Mouse (Mus musculus): Measurements from ENCODE around the gene Sorbs1.

Gene Sorbs1

DNA sequence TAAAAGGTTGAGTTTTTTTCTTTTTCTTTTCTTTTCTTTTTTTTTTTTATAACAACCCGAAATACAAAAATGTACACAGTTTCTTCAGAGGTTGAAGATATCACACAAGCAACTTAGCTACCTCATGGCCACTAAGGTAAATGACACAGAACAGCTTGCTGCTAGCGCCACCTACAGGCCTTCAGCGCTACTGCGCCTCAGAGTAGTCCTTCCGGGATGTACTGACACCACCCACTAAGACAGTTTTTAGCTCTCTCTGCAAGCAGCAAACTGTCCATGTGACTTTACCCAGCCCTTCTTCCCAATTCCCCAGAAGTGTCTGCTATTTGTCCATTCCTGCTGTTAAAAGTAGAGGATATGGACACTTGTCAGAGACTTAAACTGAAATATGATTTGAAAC lies 167.9 kb downstream of the Sorbs1 start:
- peak; percentile 59 for DNase-seq (ENCODE audit: low spot score)

DNA sequence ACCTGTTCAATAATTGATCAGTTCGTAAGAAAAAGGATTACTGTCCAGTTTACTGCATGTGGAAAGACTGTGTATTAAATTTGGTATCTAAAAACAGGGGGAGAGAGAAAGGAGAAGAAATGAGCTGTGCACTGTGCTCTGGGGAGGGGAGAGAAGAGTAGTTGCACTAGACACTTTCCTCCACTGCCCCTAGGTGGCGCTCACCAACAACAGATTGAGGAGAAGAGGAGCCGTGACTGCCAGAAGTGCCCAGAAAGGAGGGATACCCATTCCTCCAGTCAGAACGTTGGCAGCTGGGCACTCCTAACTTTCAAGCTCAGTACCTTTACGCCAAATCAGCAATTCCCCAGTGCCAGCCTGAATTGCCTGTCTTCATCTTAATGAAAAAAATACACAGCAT lies 170.6 kb downstream of the Sorbs1 start:
- DNase-seq (ENCODE audit: low spot score), result peak; percentile 85

DNA sequence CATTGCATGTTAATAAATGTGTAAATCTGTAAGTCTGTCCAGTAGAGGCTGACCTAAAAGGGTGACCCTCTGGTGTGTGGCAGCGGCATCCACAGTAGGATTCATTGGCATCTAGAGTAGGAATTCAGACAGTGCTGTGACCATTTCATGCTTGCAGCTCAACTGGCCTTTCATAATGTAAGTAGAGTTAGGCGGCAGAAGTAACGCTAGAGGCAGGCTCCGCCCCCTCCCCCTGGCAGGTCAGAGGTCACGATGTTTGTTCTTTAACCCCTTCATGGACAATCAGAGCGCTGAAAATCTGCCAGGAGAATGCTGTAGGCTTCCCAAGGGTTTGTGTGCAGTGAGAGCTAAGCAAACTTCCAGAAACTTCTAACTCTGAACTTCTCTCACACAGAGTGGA lies 172.4 kb downstream of the Sorbs1 start:
- DNase-seq (ENCODE audit: low spot score), result no peak

DNA sequence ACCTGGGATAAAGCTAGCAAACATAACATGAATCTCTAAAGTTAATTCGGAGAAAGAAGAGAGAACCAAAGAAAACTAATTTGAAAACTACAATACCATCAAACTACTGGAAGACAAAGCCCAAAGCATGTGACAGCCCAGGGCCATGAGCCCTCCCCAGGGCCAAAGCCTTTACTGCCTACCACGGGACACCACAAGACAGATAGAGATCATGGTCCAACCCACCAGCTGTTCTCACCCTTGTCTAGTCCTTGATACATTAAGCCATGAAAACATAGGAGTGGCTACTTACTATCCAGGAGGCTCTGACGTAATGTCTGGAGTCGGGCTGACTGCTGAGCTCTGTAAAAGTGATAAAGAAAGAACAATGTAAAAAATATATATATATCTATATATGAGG lies 176.9 kb downstream of the Sorbs1 start:
- no peak for DNase-seq (ENCODE audit: low spot score)

DNA sequence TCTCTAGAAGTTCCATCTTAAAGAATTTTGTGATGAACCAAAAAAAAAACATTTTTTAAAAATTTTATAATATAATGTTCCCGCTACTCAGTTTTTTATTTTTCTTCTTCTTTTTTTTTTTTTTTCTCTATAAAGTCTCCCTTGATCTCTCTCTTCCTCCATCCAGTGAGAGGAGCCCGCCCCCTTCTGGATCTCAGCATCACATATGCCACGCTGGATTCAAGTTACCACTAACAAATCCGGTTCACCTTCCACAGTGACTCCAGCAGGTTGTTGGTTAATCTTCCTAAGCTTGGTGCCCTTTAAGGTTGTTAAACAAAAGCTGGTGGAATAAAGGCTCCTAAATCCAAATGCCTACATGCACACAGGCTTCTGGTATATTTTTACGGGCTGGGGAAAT lies 179.7 kb downstream of the Sorbs1 start:
- peak; percentile 51 for DNase-seq (ENCODE audit: low spot score)

DNA sequence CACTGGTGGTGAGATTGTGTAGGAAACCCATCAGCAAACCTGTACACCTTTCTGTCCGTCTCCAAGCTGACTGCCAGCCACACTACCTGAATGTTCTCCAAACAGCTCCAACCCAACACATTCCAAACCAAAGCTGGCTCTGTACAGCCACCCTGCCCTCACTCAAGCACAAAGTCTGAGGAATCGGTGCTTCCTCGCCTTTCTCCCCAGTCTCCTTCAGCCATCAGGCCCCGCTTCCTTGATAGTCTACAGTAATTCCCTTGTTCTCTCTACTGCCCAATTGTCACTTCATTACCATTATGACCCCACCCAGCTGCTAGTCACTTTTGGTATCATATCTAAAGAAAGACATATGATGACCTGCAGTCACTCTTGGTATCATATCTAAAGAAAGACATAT lies 180.5 kb downstream of the Sorbs1 start:
- no peak for DNase-seq (ENCODE audit: low spot score)

DNA sequence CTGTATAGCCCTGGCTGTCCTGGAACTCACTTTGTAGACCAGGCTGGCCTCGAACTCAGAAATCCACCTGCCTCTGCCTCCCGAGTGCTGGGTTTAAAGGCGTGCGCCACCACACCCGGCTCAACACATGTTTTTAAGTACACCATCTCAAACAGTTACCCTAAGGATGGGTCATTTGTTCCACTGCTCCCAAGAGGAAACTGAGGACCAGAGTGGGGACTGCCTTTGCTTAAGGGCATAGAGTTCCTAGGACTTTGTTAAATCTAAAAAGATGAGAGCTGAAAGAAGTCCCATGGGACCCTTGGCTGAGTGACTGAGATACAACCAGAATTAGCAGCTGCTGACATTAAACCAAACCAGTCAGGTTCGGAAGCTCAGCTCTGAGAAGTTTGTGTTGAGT lies 181.3 kb downstream of the Sorbs1 start:
- DNase-seq (ENCODE audit: low spot score), result no peak

DNA sequence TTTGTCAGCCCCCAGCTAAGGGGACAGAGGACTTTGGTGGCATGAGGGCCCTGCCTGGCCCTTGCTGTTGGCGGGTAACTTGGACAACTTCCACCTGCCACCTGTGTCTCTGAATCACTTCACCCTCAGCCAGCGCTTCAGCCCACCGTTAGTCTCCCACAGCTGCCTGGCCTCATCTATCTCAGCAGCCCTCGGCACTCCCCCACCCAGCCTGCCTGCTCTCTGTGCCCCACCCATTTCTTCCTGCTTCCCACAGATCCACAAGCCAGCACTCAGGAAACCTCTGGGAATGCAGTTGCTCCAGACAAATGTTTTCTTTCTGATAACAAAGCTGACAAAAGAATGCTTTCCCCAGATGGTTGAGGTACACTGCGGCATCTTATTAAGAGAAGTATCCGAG lies 181.7 kb downstream of the Sorbs1 start:
- DNase-seq (ENCODE audit: low spot score), result no peak

DNA sequence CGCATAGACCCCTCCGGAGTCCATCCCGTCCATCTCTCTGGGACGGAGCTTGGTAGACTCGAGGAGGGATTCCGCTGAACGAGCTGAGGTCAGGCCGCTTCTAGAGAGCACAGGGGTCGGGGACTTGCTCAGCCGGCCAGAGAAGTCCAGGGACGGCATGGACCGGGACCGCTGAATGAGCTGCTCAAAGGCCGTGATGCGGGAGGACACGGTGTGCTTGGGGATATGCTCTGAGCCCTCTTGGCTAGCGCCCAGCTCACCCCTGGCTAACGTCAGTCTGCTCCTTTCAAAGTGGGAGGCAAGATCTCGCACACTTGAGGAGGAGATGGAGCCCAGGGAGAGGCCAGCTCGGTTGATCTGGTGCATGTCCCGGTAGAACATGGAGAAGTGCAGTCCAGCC lies 187.5 kb downstream of the Sorbs1 start:
- no peak for DNase-seq (ENCODE audit: low spot score)

DNA sequence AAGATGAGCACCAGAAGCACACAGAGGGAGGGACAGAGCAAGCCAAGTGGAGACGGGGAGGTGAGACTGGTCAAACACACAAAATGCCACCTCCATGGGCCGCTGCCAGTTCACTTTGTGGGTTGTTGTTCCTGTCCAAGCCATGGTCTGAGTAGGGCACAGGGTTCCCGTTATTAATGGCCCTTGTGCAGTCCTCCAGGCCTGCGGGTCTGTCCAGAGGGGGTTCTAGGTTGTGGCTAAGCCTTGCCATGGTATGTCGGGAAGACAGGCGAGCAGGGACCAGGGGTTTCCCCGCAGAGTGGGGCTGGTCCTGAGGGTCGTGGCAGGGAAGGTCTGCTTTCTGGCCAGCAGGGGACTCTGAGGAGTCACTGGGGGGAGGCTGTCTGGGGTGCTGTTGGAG lies 188.2 kb downstream of the Sorbs1 start:
- DNase-seq (ENCODE audit: low spot score), result no peak

DNA sequence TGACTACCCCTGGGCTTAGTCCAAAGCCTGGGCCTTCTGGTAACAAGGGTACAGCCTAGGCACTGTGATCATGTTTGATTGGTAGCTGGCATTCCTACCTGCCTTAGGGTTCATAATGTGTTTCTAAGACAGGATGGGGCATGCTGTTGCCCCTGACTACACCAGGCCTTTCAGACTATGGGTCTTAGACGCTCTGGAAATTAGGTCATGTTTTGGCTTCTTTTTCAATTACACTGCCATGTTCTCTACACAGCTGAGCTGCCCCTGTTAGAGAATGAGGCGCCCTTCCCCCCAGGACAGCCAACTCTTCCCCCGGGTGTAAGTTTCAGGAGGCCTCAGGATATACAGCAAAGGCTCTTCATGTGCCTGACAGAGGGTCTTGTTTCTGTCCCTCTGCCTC lies 191.4 kb downstream of the Sorbs1 start:
- DNase-seq (ENCODE audit: low spot score), result no peak

DNA sequence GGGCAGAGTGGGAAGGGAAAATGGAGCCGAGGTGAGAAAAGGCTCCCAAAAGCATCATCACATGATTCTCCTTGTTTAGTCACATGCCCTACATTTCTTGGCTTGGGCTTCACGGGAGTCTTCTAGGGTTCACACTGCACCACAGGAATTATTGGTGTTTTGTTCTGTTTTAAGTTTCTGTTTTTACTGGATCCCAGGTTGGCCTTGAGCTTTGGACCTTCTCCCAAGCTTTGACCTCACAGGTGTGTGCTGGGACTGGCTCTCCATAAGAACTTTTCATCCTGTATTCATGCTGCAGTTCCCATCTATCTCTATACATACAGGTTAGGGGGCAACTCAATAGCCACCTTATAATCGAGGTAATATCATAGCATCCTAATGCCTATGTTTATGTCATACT lies 194.4 kb downstream of the Sorbs1 start:
- no peak for DNase-seq (ENCODE audit: low spot score)

DNA sequence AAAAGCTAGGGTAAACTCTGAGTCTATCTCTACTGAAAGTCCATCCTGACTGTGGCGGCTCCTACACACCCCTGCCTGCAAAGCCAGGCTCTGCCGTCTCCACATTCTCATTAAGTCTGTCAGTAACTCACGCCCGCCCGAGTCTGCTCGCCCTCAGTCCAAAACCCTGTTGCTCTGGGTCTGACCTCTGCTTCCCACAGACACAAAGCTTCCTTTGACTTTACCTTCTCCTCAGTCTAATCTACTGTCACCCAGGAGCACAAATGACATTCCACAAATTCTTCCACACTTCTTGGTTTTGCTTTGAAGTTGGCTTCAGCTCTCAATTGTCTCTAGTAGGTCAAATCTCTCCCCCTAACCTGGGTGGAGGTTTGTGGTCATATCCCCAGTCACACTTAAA lies 195.1 kb downstream of the Sorbs1 start:
- DNase-seq (ENCODE audit: low spot score), result no peak

DNA sequence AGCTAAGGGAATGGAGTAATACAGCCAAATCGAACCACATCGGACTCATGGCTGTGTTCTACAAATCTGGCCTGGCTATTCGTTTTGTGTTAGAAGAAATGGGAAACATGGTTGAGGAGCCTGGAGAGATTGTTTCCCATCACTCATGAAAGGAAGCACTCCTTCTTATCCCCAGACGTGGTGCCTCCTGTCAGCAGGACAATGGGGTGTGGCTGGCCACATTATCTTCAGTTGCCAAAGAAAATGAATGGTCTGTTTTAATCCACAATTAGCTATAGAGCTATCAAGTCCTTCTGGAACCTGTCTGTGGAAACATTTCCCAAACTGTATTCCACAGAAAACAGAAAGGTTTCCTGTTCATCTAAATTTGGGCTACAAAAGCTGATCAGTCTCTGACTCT lies 196.6 kb downstream of the Sorbs1 start:
- DNase-seq (ENCODE audit: low spot score), result no peak

DNA sequence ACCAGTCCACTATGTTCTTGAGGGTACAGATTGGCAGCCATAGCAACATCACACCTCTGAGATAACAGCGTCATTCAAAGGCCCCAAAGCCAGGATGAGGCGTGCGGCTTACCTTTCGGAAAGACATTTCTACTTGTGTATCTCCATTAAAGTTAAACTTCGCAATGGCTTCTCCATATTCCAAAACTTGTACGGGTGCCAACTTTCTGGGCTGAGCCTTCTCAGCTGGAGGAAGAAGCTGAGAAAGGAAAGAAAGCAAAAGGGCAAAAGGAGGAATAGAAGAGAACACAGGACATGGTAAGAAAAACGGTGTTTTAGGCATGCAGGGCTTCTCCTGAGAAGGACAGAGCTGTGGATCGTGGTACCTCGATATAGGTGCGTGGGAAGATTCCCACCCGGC lies 199.3 kb downstream of the Sorbs1 start:
- no peak for DNase-seq (ENCODE audit: low spot score)

DNA sequence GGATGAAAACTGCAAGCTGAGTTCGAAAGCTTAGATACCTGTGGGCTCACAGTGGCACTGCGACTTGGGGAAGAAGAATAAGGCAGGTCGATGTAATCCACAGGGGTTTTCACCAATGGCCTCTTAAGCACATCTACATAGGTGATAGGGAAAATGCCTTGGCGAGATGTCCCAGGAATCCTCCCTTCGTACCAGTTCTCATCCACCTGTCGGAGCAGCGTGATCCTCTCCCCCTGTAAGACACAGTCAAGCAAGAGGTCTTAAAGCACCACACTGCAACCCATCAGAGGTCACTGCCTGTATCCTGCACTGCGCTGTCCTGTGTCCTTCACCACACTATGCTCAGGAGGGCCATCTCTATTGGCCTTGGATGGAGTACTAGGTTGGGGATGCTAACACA lies 201.9 kb downstream of the Sorbs1 start:
- DNase-seq (ENCODE audit: low spot score), result no peak

DNA sequence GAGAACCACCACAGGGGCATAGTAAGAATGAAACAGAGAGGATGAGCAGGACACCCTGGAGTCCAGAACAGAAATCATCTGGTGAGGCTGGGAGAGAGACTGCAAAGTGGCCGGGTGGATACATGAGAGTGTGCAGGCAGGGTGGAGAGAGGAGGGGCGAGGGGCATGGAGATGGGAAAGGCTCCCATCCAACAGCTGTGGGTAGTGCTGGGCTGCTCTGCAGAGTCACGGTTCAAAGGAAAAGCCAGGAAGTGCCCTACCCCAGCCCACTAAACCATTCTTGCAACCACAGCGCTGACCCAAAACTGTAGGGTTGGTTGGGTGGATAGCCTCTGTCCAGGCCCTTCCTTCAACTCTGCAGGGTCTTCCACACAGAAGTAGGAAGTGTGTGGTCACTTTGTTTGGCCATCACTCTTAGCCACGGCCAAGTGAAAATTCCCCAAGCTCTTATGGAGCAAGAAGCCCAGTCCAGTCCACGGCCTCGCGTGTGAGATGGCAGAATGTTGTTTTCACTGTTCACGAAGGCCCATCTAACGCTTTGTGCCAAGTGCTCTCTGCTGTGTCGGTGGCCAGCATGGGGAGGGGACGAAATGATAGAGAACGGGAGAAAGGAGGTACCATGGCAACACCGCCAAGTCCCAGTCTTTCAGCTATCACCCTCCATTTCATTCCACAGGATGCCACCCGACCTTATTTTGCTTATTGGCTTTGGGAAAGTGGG lies 203.0 kb downstream of the Sorbs1 start:
- DNase-seq (ENCODE audit: low spot score), result no peak

DNA sequence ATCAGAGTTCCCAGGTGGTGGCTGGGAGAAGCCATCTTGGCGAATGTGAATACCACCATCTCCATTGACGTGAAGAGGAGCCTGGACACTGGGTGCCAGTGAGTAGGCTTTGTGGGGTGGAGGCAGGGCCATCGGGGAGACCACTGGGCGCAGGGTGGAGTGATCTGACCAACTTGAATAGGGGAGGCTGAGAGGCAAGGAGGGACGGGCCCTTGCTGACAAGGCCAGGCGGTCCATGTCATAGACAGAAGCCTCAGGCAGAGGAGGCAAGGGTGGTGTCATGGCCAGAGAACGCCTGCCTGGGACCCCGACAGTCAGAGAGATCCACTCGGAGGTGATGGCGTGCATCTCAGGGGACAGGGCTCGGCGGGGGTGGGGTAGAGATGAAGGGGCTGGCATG lies 203.7 kb downstream of the Sorbs1 start:
- no peak for DNase-seq (ENCODE audit: low spot score)

DNA sequence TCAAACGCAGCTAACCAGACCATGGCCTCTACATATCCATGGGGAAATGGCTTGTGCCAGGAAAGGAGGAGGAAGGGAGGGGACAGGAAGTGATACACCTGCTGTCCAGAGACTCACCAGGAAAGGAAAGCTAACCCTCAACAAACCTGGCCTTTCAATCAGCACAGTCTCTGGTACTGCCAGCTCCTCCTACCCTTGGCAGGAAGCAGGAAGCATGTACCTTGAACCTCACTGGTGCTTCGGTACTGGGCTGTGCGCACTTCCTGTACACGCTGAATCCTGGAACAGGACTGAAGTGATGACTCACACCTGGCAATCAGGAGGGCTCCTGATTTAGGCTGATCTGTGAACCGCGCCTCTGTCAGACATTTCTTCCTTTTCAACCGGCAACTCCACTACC lies 206.0 kb downstream of the Sorbs1 start:
- no peak for DNase-seq (ENCODE audit: low spot score)

DNA sequence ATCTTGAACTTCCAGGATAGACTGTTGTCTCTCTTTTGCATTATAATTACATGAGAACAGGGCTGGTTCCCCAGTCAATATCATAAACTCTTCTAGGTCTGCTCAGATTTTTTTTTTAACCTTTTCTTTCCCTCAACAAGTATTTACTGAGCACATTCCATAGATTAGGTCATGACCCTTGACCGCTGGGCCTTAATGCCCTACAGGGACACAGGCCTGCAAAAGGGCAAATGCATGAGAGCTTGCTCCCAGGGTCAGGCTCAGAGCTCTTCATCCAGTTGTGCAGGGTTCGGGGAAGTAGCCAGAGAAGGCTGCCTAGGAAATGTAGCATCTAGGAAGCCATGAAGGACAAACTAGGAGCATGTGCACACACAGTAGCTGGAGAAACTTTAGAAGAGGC lies 206.9 kb downstream of the Sorbs1 start:
- DNase-seq (ENCODE audit: low spot score), result no peak

DNA sequence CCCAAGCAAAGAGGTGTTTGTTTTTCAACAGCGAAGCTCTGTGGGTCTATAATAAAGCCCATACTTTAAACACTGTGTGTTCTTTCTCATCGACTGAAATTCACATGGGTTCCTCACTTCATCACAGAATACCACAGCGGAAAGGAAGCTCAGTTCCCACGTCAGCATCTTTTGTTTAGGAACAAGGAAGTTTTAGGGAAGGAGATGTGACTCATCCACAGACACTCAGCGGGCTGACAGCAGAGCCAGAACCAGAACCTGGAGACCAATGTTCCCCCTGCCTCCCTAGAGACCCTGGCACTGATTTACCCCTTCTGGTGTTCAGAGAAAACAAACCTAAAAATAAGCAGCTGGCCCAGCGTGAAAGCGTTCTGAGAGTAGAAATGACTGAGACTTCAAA lies 208.1 kb downstream of the Sorbs1 start:
- DNase-seq (ENCODE audit: low spot score), result no peak

DNA sequence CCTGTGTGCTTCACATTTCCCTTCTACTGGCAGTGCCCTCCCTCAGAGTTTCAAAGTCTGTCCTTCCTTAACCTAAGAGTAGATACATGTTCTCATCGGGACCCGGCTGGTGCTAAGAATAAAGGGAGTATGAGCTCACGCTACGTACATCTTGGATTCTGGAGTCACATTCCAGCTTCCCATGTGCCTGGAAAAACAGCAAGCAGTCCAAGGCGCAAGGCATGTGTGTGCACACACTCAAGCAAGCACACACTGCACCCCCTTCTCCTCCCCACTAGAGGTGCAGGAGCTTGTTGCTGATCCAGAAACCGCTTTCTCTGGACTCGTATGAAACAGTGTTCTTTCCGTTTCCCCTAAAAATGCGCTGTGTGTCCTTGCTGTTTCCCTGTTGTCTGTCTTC lies 210.7 kb downstream of the Sorbs1 start:
- DNase-seq (ENCODE audit: low spot score), result no peak

DNA sequence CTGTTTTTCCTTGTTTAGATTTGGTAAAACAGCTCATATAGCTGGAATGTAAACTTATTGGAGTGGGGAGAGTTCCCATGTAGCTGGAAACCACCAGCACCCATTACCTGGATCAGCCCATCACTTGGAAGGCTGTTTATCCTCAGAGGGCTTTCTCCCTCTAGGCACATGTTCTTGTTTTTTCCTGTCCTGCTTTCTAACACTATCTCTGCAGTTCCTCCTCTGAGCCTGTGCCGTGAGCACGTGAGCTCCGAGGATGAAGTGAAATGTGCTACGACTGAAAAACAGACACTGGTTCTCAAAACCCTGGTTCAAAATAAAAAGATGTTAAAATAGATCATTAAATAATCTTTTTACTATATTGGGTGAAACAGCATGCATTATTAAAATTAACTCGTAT lies 211.1 kb downstream of the Sorbs1 start:
- DNase-seq (ENCODE audit: low spot score), result no peak

DNA sequence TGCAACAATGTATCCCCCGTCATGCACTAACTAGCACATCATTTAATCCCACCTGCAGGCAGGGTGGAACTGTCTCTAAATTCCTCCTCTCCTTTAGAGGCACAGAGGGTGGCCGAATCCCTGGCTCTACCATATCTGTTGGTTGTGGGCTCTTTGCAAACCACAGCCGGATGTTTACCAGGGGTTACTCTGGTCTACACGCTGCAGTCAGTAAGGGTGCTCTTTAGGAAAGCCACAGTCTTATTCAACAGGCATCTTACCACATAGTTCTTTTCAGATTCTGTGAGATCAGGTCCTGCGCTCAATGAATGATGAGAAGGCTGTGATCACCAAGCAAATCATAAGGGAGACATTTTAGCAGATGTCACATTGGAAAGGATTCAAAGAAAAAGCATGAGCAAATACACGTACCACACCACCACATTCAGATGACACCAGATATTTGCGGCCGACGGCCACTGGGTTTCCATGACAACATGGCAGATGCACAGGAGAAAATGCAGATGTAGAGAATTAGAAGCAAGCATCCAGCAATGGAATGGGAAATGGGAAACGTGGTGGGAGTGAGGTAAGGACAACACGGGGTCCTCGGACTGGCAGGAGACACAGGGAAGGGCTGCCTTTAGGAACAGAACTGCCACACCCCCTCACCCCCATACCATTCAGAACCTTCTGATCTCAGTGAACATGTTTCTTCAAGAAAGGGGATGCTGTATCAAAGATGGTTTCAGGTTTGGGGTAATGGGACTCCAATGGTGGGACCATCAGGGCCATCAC lies 213.4 kb downstream of the Sorbs1 start:
- DNase-seq (ENCODE audit: low spot score), result no peak
